Mouse (Mus musculus) CH12F3 (cell line): ENCODE results near the gene Bpifa5.
"Not testable (repeated sequence)": the region's sequence is repeated elsewhere in the genome, so short reads cannot be mapped to it uniquely, and the experiment has no call there.

ENCODE experiments used
- in situ Hi-C: fragments of 300-500 bp; cut with MboI; formaldehyde crosslinking; loops from 2 replicates; pipeline ENCODE4 v1.14.3; 2020; ENCODE audit warnings: low sequenced_read_pairs

Gene Bpifa5

GRCm38 (mm10) chr2:154162307-154162706 lies at the start of gene Bpifa5:
Bpifa5 (plus strand) TSS chr2:154162607.
- in situ Hi-C loops, result no loop called here

GRCm38 (mm10) chr2:154117381-154117780 lies 45.0 kb upstream of the Bpifa5 start:
- in situ Hi-C loops, result no loop called here

GRCm38 (mm10) chr2:154130120-154130519 lies 32.3 kb upstream of the Bpifa5 start, which contains the start of gene Bpifa3:
Bpifa3 (plus strand) TSS chr2:154130336.
- in situ Hi-C loops, result no loop called here

GRCm38 (mm10) chr2:154142580-154142979 lies 19.8 kb upstream of the Bpifa5 start, which contains the start of gene Bpifa1:
Bpifa1 (plus strand) TSS chr2:154142880.
- in situ Hi-C loops, result no loop called here

- in situ Hi-C loops, result no loop called here
Observed at GRCm38 (mm10) chr2:154143735-154144134, 18.7 kb upstream of the Bpifa5 start.

- in situ Hi-C loops, result no loop called here
Observed at GRCm38 (mm10) chr2:154147496-154147895, 14.9 kb upstream of the Bpifa5 start.

- in situ Hi-C loops, result no loop called here
Observed at GRCm38 (mm10) chr2:154158433-154158832, 4.0 kb upstream of the Bpifa5 start.

GRCm38 (mm10) chr2:154163306-154163705 lies 899 bp downstream of the Bpifa5 start:
- in situ Hi-C loops, result no loop called here

- in situ Hi-C loops, result no loop called here
Observed at GRCm38 (mm10) chr2:154169172-154169571, 6.8 kb downstream of the Bpifa5 start.

- in situ Hi-C loops, result no loop called here
Observed at GRCm38 (mm10) chr2:154171621-154172020, 9.2 kb downstream of the Bpifa5 start.

- in situ Hi-C loops, result no loop called here
Observed at GRCm38 (mm10) chr2:154173313-154173712, 10.9 kb downstream of the Bpifa5 start.

- in situ Hi-C loops, result not testable (repeated sequence)
Observed at GRCm38 (mm10) chr2:154181900-154182299, 19.5 kb downstream of the Bpifa5 start.

GRCm38 (mm10) chr2:154183061-154183460 lies 20.7 kb downstream of the Bpifa5 start:
- in situ Hi-C loops, result not testable (repeated sequence)

- in situ Hi-C loops, result no loop called here
Observed at GRCm38 (mm10) chr2:154185319-154185718, 22.9 kb downstream of the Bpifa5 start.

GRCm38 (mm10) chr2:154185748-154186147 lies 23.3 kb downstream of the Bpifa5 start:
- in situ Hi-C loops, result no loop called here

GRCm38 (mm10) chr2:154187468-154187867 lies 25.1 kb downstream of the Bpifa5 start:
- in situ Hi-C loops, result no loop called here

GRCm38 (mm10) chr2:154189877-154190434 lies 27.5 kb downstream of the Bpifa5 start:
- in situ Hi-C loops, result no loop called here

- in situ Hi-C loops, result no loop called here
Observed at GRCm38 (mm10) chr2:154190546-154191258, 28.3 kb downstream of the Bpifa5 start, which contains the start of gene Bpifb1. Bpifb1 (plus strand) TSS chr2:154190818.

- in situ Hi-C loops, result no loop called here
Observed at GRCm38 (mm10) chr2:154192141-154192540, 29.7 kb downstream of the Bpifa5 start.

- in situ Hi-C loops, result no loop called here
Observed at GRCm38 (mm10) chr2:154193071-154193470, 30.7 kb downstream of the Bpifa5 start.

GRCm38 (mm10) chr2:154193994-154194504 lies 31.6 kb downstream of the Bpifa5 start:
- in situ Hi-C loops, result no loop called here

GRCm38 (mm10) chr2:154197036-154197435 lies 34.6 kb downstream of the Bpifa5 start:
- in situ Hi-C loops, result no loop called here
